Mouse (Mus musculus): ENCODE results near the gene Ten1.

DNA sequence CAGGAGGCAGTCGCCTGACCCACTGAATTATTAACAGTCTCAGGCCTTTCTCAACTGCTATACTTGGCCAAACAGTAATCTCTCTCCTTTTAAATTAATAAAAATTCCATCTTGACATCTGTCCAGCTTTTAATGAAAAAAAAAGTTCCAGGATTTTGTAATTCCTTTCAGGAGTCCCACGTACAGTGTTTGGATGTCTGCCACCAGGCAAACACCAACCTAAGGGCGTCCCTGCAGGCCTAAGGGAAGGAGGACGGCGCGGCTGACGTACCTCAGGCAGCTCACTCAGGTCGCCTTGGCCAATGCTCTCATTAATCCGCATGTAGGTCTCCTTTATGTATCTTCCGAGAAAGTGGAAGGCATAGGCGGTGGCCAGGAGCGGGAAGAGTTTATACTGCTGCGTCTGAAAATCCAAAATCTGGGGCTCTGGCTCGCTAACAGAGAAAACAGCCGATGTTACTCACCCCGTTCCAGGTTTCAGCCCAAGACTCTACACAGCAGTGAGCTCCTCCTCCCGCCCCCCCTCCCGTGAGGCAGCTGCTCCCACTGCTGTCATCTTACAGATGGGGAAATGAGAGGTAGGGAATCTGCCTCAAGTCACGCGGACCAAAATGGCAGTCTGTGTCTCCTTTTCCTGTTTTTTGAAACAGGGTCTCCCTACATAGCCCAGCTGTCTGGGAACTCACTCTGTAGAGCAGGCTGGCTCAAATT, 20.1 kb upstream of the Ten1 start:
- TF ChIP-seq POU5F1 (IDR thresholded peaks at IDR 0.05; ENCODE audit: borderline replicate concordance, low read length) (no peak), CTCF (conservative IDR thresholded peaks at IDR 0.05; ENCODE audit: low read length) (no peak)

All from E14TG2a.4 (cell line).